1 mouse cellular context compared by ENCODE assay signal in genomic region chr19:4097441-4097825, GRCm38 (mm10).
TF ChIP-seq lines count a peak whose summit lies in the region.

No protein-coding gene starts in this region.

TF ChIP-seq in CH12.LX, 34 proteins besides CTCF, POLR2A, EP300 and RAD21 (continued from another document):
- TF ChIP-seq MXI1 (IDR thresholded peaks at IDR 0.05; ENCODE audit: low read depth, low read length) (peak; percentile 83), UBTF (IDR thresholded peaks at IDR 0.05; ENCODE audit: low read depth, low read length) (no peak), SIN3A (IDR thresholded peaks at IDR 0.05; ENCODE audit: low read length) (peak; percentile 68; the same call in 1 of the 2 replicates)
